Mouse (Mus musculus) MEL (cell line): ENCODE data around the gene B3gat1.

ENCODE experiments used
- CHD2 ChIP-seq: IDR thresholded peaks from 2 replicates; pipeline ENCODE4 v1.6.1; 2011; ENCODE audit warnings: low read length, improper control_type of control experiment
- HCFC1 ChIP-seq: IDR thresholded peaks from 2 replicates; pipeline ENCODE4 v1.6.1; 2012; ENCODE audit warnings: low read depth, mild to moderate bottlenecking, inconsistent platforms, low read length, improper control_type of control experiment, moderate library complexity
- MAFK ChIP-seq: IDR thresholded peaks from 2 replicates; pipeline ENCODE4 v1.6.1; 2011; ENCODE audit warnings: low read depth, mild to moderate bottlenecking, low read length, improper control_type of control experiment, borderline replicate concordance
- POLR2AphosphoS2 ChIP-seq: IDR thresholded peaks from 2 replicates; pipeline ENCODE4 v1.6.1; 2011; ENCODE audit warnings: low read length, improper control_type of control experiment
- USF2 ChIP-seq, 2 experiments: IDR thresholded peaks; 2 replicates each; pipeline ENCODE4 v1.6.1; 2011 to 2012; ENCODE audit warnings: improper control_type of control experiment in 2 of 2, low read length in 2 of 2, borderline replicate concordance in 1 of 2, inconsistent platforms in 1 of 2, low read depth in 1 of 2, mild to moderate bottlenecking in 1 of 2; ENCODE audit not compliant: insufficient read depth in 1 of 2
- ZMIZ1 ChIP-seq: IDR thresholded peaks from 2 replicates; pipeline ENCODE4 v1.6.1; 2012; ENCODE audit warnings: low read depth, mild to moderate bottlenecking, inconsistent platforms, low read length, improper control_type of control experiment, moderate library complexity

GRCm38 (mm10) chr9:26689956-26690698, 43.4 kb upstream of the B3gat1 start:
- TF ChIP-seq USF2 (IDR thresholded peaks at IDR 0.05; ENCODE audit: borderline replicate concordance in 1 of 2, insufficient read depth in 1 of 2, low read depth in 1 of 2, low read length in 2 of 2), result no peak
- TF ChIP-seq CHD2, result no peak
- no peak for TF ChIP-seq ZMIZ1
- TF ChIP-seq HCFC1, result no peak
- no peak for TF ChIP-seq POLR2AphosphoS2
- TF ChIP-seq MAFK, result no peak
